Mouse (Mus musculus) midbrain, embryonic 11.5 days (tissue): Measurements from ENCODE around the gene Ywhab. TPM values are rescaled to one million over a fixed set of nuclear protein-coding genes. Genes with fewer than 3 reads are reported as not detected.

Experiments used
- ATAC-seq: fragments of 200-750 bp; cut with Nextera tagmentation; 2 replicates; pipeline ENCODE4 v1.8.0; 2017; ENCODE audit warnings: moderate TSS enrichment, moderate library complexity; ENCODE audit not compliant: low FRiP score
- DNase-seq: peaks from one replicate; pipeline ENCODE4 v3.0.0; 2015; ENCODE audit warnings: low spot score; ENCODE audit errors: missing footprints
- H3K27ac ChIP-seq: fragments of 300-500 bp; sonication (generic); 2 replicates; pipeline ENCODE4 v1.5.1; 2014; ENCODE audit warnings: low read depth, low read length
- H3K27me3 ChIP-seq: fragments of 300-500 bp; sonication (generic); 2 replicates; pipeline ENCODE4 v1.6.1; 2014; ENCODE audit warnings: mild to moderate bottlenecking, low read length, moderate library complexity, mixed read lengths; ENCODE audit not compliant: control insufficient read depth, insufficient read depth
- H3K36me3 ChIP-seq: fragments of 300-500 bp; sonication (generic); 2 replicates; pipeline ENCODE4 v1.6.1; 2014; ENCODE audit warnings: mild to moderate bottlenecking, low read length, moderate library complexity, mixed read lengths; ENCODE audit not compliant: control insufficient read depth, insufficient read depth
- H3K4me1 ChIP-seq: fragments of 300-500 bp; sonication (generic); 2 replicates; pipeline ENCODE4 v1.6.1; 2014; ENCODE audit warnings: low read length; ENCODE audit not compliant: control insufficient read depth, insufficient read depth
- H3K4me2 ChIP-seq: fragments of 300-500 bp; sonication (generic); 2 replicates; pipeline ENCODE4 v1.6.1; 2014; ENCODE audit warnings: mild to moderate bottlenecking, moderate library complexity
- H3K4me3 ChIP-seq: fragments of 300-500 bp; sonication (generic); 2 replicates; pipeline ENCODE4 v1.5.1; 2014; ENCODE audit warnings: low read depth, low read length
- H3K9ac ChIP-seq: fragments of 300-500 bp; sonication (generic); 2 replicates; pipeline ENCODE4 v1.6.1; 2014; ENCODE audit warnings: low read length
- H3K9me3 ChIP-seq: fragments of 300-500 bp; sonication (generic); 2 replicates; pipeline ENCODE4 v1.6.1; 2016; ENCODE audit warnings: low read length; ENCODE audit not compliant: control insufficient read depth
- WGBS: fragments of 180-500 bp; shearing (Covaris S2); extraction: QIAGEN DNeasy Blood & Tissue Kit; methylation state at CpG from one replicate; pipeline ENCODE4 v1.1.7; 2014; 5-methylcytosine and 5-hydroxymethylcytosine counted together
- polyA plus RNA-seq: library from polyadenylated mRNA; unstranded; fragments of >200 nt; fragmentation: Nextera tagmentation; extraction: Ambion mirVana; gene quantifications from 2 replicates; pipeline ENCODE4 v1.2.1, GENCODE M21; 2014

The Ywhab gene
- polyA plus RNA-seq, 1 experiment from 2014 or later = 354 TPM

DNA sequence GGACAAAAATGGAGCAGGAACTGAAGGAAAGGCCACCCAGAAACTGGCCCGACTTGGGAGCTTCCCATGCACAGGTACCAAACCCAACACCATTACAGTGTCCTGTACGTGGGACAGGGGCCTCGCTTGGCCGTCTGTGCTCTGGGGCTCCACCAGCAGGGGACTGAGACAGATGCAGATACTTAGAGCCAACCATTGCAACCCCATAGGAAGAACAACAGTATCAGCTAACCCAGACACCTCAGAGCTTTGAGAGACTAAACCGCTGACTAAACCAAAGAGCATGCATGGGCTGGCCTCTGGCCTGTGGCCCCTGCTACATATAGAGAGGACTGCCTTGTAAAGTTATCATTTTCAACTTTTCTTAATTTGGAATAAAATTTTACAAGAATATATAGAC is 9.7 kb downstream of the Ywhab start:
- Histone ChIP-seq H3K36me3 (no peaks in the 10 kb centered on the region), H3K4me2 (no peak overlapping the region), H3K27ac (no peak overlapping the region), H3K4me1 (peaks cover 6% of the 10 kb centered on the region; the same call in 1 of the 2 replicates), H3K27me3 (no peaks in the 10 kb centered on the region), H3K9me3 (no peaks in the 10 kb centered on the region), H3K4me3 (no peak overlapping the region), H3K9ac (no peak overlapping the region)
- DNase-seq (no peak), ATAC-seq (no peak)
- 77% methylated on average over 5 of the region's 5 CpGs for WGBS

DNA sequence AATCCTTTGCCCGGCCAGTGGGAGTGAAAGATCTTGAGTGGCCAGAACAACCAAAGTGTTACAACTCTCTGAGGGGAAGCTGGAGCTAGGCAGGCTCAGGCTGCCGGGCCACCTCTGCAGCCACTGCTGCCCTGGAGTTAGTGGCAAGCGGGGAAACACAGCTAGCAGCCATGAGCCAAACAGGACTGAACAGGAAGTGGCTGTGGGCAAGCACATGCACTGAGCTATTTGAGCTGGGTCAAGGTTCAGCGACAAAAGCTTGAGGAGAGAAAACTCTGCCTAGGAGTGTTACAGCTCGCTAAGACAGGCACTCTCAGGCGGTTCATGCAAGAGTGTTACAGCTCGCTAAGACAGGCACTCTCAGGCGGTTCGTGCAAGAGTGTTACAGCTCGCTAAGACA is 12.2 kb downstream of the Ywhab start:
- ATAC-seq (no peak), DNase-seq (no peak)
- Histone ChIP-seq H3K4me2 (no peak overlapping the region), H3K9ac (no peak overlapping the region), H3K4me1 (peaks cover 6% of the 10 kb centered on the region; the same call in 1 of the 2 replicates), H3K9me3 (no peaks in the 10 kb centered on the region), H3K36me3 (peaks cover 3% of the 10 kb centered on the region; the same call in 1 of the 2 replicates), H3K27ac (no peak overlapping the region), H3K27me3 (no peaks in the 10 kb centered on the region), H3K4me3 (no peak overlapping the region)
- 80% methylated on average over 10 of the region's 10 CpGs for WGBS

DNA sequence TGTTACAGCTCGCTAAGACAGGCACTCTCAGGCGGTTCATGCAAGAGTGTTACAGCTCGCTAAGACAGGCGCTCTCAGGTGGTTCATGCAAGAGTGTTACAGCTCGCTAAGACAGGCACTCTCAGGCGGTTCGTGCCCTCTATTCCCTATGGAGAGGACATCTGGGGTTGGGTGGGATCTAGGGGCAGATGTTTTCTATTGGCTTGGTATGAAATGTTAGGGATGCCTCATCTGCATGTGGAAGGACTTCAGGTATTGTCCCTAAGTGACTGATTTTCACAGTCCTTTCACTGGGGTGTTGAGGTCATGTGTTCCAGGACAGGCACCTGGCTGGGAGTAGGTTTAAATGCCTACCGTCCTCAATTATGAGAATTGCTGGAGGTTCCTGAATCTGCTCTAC is 12.8 kb downstream of the Ywhab start:
- DNase-seq = no peak
- peaks cover 3% of the 10 kb centered on the region; the same call in 1 of the 2 replicates for H3K36me3 ChIP-seq
- no peak overlapping the region for H3K4me2 ChIP-seq
- no peaks in the 10 kb centered on the region for H3K9me3 ChIP-seq
- WGBS = 92% methylated on average over 8 of the region's 8 CpGs
- no peak overlapping the region for H3K9ac ChIP-seq
- no peak for ATAC-seq
- H3K27me3 ChIP-seq = no peaks in the 10 kb centered on the region
- peaks cover 6% of the 10 kb centered on the region; the same call in 1 of the 2 replicates for H3K4me1 ChIP-seq
- H3K4me3 ChIP-seq = no peak overlapping the region
- no peak overlapping the region for H3K27ac ChIP-seq

DNA sequence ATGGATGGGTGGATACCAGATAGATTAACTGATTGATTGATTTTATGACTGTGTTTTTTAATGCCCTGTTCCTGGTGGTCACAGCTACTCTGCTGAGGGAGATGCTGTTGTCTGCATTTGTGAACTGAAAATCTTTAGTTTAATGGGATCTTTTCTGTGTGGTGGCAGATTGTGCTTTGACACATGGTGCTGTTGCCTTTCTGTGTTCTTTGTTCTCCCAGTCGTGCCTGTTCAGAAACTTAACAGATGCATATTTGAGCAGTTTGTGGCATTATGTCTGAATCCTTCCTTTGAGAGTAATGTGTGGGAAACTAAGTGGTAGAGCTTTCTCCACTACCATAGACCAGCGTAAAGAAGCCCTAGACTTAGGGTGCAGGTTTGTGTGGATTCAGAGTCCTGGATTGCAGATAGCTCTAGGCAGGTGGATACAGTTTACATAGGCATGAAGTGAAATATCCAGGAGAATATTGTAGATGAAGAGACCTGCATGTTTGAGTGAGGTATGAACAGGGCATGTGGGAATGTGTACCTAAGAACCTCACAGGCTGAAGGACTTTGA is 13.3 kb downstream of the Ywhab start:
- no peak overlapping the region for H3K27ac ChIP-seq
- 77% methylated on average over 2 of the region's 2 CpGs for WGBS

DNA sequence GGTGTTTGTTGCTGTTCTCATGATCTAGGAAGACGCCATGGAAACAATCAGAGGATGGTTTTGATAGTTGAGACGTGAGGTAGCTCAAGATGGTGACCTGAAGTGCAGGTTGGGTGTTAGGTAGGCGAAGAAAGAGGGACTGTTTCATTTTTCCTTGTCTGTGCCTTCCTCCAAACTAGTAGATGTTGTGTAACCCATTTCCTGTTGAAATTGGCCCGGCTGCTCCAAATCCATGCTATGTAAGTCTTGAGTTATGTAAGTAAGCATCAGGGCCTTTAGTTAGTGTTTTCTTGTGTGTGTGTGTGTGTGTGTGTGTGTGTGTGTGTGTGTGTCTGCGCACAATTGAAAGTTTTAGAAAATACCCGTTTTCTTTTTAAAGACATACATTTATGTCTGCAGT is 14.5 kb downstream of the Ywhab start:
- 92% methylated on average over 6 of the region's 6 CpGs for WGBS
- H3K27me3 ChIP-seq = no peaks in the 10 kb centered on the region
- peaks cover 6% of the 10 kb centered on the region; the same call in 1 of the 2 replicates for H3K4me1 ChIP-seq
- H3K9ac ChIP-seq = no peak overlapping the region
- no peak overlapping the region for H3K27ac ChIP-seq
- H3K9me3 ChIP-seq = no peaks in the 10 kb centered on the region
- peaks cover 5% of the 10 kb centered on the region; the same call in 1 of the 2 replicates for H3K36me3 ChIP-seq
- DNase-seq (no peak), ATAC-seq (no peak)
- H3K4me3 ChIP-seq = no peak overlapping the region
- no peak overlapping the region for H3K4me2 ChIP-seq

More for the DNA sequence above, 13.3 kb downstream of the Ywhab start:
- H3K9me3 ChIP-seq = no peaks in the 10 kb centered on the region
- peaks cover 6% of the 10 kb centered on the region; the same call in 1 of the 2 replicates for H3K4me1 ChIP-seq
- H3K4me2 ChIP-seq = no peak overlapping the region
- no peak overlapping the region for H3K4me3 ChIP-seq
- no peak for DNase-seq
- no peaks in the 10 kb centered on the region for H3K27me3 ChIP-seq
- no peak for ATAC-seq
- peaks cover 3% of the 10 kb centered on the region; the same call in 1 of the 2 replicates for H3K36me3 ChIP-seq
- no peak overlapping the region for H3K9ac ChIP-seq

DNA sequence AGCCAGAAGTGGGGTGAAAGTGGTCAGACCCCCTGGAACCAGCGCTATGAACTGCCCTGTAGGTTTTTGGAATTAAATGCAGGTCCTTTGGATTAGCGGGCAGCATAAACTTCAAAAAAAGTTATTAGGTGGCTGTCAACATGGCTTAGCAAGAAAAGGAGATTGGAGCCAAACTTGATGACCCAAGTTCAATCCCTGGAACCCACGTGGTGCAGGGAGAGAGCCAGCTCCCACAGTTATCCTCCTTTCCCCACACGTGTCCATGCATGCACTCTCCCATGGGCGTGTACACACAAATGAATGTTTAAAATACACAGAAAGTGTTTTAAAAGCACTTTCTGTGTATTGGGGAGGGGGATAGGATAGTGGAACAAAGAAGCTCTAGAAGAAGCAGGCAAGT is 15.7 kb downstream of the Ywhab start:
- no peak overlapping the region for H3K9ac ChIP-seq
- no peak overlapping the region for H3K4me3 ChIP-seq
- H3K4me2 ChIP-seq = no peak overlapping the region
- ATAC-seq (no peak), DNase-seq (no peak)
- H3K9me3 ChIP-seq = no peaks in the 10 kb centered on the region
- H3K27me3 ChIP-seq = no peaks in the 10 kb centered on the region
- H3K27ac ChIP-seq = no peak overlapping the region
- H3K36me3 ChIP-seq = peaks cover 16% of the 10 kb centered on the region
- peaks cover 6% of the 10 kb centered on the region; the same call in 1 of the 2 replicates for H3K4me1 ChIP-seq
- 91% methylated on average over 5 of the region's 5 CpGs for WGBS

DNA sequence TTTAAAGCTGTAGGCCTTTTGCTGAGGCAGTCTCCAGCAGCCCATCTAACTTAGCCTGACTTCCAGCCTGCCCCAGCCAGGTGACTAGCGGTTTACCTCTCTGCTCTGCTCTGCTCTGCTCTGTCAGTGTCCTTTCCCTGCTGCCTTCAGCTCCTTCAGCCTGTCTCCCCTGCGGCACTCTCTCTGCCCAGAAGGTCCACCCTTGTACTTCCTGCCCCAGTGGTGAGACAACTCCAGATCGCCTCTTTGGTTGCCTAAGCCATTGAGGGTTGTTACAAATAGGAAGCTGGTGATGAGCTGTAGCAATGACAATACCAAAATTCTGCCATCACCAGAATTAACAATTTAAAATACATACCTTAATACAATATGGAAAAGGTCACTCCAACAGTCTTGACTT is 16.2 kb downstream of the Ywhab start:
- no peaks in the 10 kb centered on the region for H3K27me3 ChIP-seq
- WGBS = 95% methylated on average over 3 of the region's 3 CpGs
- H3K4me1 ChIP-seq = peaks cover 3% of the 10 kb centered on the region; the same call in 1 of the 2 replicates
- H3K9me3 ChIP-seq = no peaks in the 10 kb centered on the region
- H3K4me3 ChIP-seq = no peak overlapping the region
- no peak for ATAC-seq
- H3K9ac ChIP-seq = no peak overlapping the region
- no peak overlapping the region for H3K27ac ChIP-seq
- H3K36me3 ChIP-seq = peaks cover 17% of the 10 kb centered on the region
- no peak for DNase-seq
- H3K4me2 ChIP-seq = no peak overlapping the region

DNA sequence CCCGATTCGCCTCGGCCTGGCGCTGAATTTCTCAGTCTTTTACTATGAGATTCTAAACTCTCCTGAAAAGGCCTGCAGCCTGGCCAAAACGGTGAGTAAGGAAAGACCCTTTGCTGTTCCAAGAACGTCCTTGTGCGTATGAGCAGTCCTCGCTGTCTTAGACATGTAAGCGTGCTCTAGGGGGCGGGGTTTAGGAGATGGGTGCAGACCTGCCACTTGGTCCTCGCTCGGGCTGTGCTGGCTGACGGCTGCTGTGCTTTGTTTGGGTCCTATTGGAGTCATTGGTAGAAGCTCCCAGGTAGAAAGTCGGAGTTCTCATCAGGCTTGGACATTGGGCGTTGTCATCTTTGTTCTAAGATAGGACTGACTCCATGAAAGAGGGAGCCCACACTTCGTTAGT is 20.5 kb downstream of the Ywhab start:
- no peak overlapping the region for H3K9ac ChIP-seq
- no peaks in the 10 kb centered on the region for H3K9me3 ChIP-seq
- H3K4me3 ChIP-seq = no peak overlapping the region
- 93% methylated on average over 16 of the region's 16 CpGs for WGBS
- no peaks in the 10 kb centered on the region for H3K27me3 ChIP-seq
- no peak overlapping the region for H3K27ac ChIP-seq
- DNase-seq (no peak), ATAC-seq (no peak)
- H3K36me3 ChIP-seq = peaks cover 27% of the 10 kb centered on the region
- no peaks in the 10 kb centered on the region for H3K4me1 ChIP-seq
- H3K4me2 ChIP-seq = no peak overlapping the region

DNA sequence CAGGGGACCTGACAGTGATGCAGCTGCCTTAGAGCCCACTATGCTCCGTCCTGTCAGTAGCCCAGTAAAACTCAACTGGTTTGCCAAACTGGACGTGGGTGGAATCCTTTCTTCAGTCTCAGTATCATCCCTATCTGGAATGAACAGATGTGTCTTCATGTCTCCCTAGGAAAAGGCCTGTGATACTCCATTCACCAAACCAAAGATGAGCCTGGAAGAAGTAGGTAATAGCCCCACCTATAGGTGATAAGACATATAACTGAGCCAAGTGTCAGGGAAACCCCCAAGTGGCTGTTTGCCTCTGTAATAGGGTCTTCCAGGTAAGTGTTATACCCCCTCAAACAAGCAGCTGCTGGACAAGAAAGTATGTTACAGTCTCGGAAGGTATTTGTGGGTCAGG is 24.1 kb downstream of the Ywhab start:
- WGBS = 92% methylated on average over 3 of the region's 3 CpGs
- Histone ChIP-seq H3K9ac (no peak overlapping the region), H3K9me3 (no peaks in the 10 kb centered on the region), H3K4me3 (no peak overlapping the region), H3K36me3 (peaks cover 22% of the 10 kb centered on the region), H3K4me2 (no peak overlapping the region), H3K4me1 (no peaks in the 10 kb centered on the region; the same call in 1 of the 2 replicates), H3K27me3 (no peaks in the 10 kb centered on the region), H3K27ac (no peak overlapping the region)
- no peak for DNase-seq
- no peak for ATAC-seq
